Mouse (Mus musculus) G1E (cell line): ENCODE results near the gene Scaf1. TPM values are rescaled to one million over a fixed set of nuclear protein-coding genes. Genes with fewer than 3 reads are reported as not detected.

Source experiments
- ATAC-seq: 2 replicates; pipeline ENCODE4 v1.8.0; 2016; ENCODE audit warnings: mild to moderate bottlenecking; ENCODE audit not compliant: insufficient number of reproducible peaks, poor library complexity, low FRiP score, severe bottlenecking; ENCODE audit errors: extremely low read depth
- DNase-seq: peaks from one replicate; pipeline ENCODE4 v3.0.0; 2012; ENCODE audit warnings: low spot score
- H3K27me3 ChIP-seq: 2 replicates; pipeline ENCODE4 v1.6.1; 2012; ENCODE audit warnings: mild to moderate bottlenecking, low read length, inconsistent platforms; ENCODE audit not compliant: insufficient read depth
- H3K36me3 ChIP-seq: replicated peaks from 2 replicates; pipeline ENCODE3; 2012; ENCODE audit warnings: mild to moderate bottlenecking, inconsistent platforms
- H3K4me1 ChIP-seq: 2 replicates; pipeline ENCODE4 v1.6.1; 2012; ENCODE audit warnings: low read depth, low read length, inconsistent platforms, mixed read lengths; ENCODE audit not compliant: insufficient read depth
- H3K4me3 ChIP-seq: 2 replicates; pipeline ENCODE4 v1.5.1; 2012; ENCODE audit warnings: low read depth, mild to moderate bottlenecking, inconsistent platforms, low read length, moderate library complexity, mixed read lengths
- H3K9me3 ChIP-seq: replicated peaks from 2 replicates; pipeline ENCODE4 v1.6.1; 2012; ENCODE audit warnings: inconsistent platforms
- CTCF ChIP-seq: IDR thresholded peaks from 2 replicates; pipeline ENCODE4 v1.5.1; 2012; ENCODE audit warnings: low read depth, low read length, inconsistent platforms, mixed read lengths
- GATA1 ChIP-seq: IDR thresholded peaks from 2 replicates; pipeline ENCODE4 v1.6.1; 2012; ENCODE audit warnings: borderline replicate concordance, low read length, inconsistent platforms, mixed read lengths
- GATA2 ChIP-seq: IDR thresholded peaks from 2 replicates; pipeline ENCODE4 v1.6.1; 2012; ENCODE audit warnings: low read depth, low read length, inconsistent platforms, borderline replicate concordance
- POLR2AphosphoS5 ChIP-seq: IDR thresholded peaks from 2 replicates; pipeline ENCODE4 v1.6.1; 2012; ENCODE audit warnings: low read depth, low read length, inconsistent platforms; ENCODE audit not compliant: insufficient replicate concordance
- TAL1 ChIP-seq: conservative IDR thresholded peaks from 2 replicates; pipeline ENCODE4 v1.6.1; 2012; ENCODE audit warnings: low read depth, low read length, inconsistent platforms, mixed read lengths
- polyA plus RNA-seq: library from polyadenylated mRNA; stranded (reverse); fragments of >175 nt; gene quantifications from 2 replicates; pipeline ENCODE4 v1.2.3, GENCODE M21; 2012
- total RNA-seq, 2 experiments: library from RNA; stranded (forward) in 1 of 2; stranded (reverse) in 1 of 2; fragments of 200-1000 nt in 1 of 2; fragments of >200 nt in 1 of 2; fragmentation: Nextera tagmentation in 1 of 2; gene quantifications; 2 replicates each; pipeline ENCODE4 v1.2.3; 2014 to 2017

The Scaf1 gene
- total and polyA plus RNA-seq, 3 experiments, result 13.5 to 203 (median 111) TPM

- H3K36me3 ChIP-seq, result peaks cover 27% of the 10 kb centered on the region
- DNase-seq (no peak), ATAC-seq (no peak)
- H3K9me3 ChIP-seq, result no peaks in the 10 kb centered on the region
- H3K4me3 ChIP-seq, result no peak overlapping the region
- peaks cover 48% of the 10 kb centered on the region for H3K4me1 ChIP-seq
- no peaks in the 10 kb centered on the region for H3K27me3 ChIP-seq
- no peak for TF ChIP-seq POLR2AphosphoS5
- TF ChIP-seq GATA1, result no peak
Measured at GRCm38 (mm10) chr7:45056329-45056971, 40.3 kb upstream of the Scaf1 start.

GRCm38 (mm10) chr7:45053931-45054510 is 37.9 kb upstream of the Scaf1 start:
- DNase-seq, result peak; percentile 97
- Histone ChIP-seq H3K36me3 (peaks cover 35% of the 10 kb centered on the region), H3K9me3 (no peaks in the 10 kb centered on the region), H3K4me1 (peaks cover 46% of the 10 kb centered on the region), H3K27me3 (no peaks in the 10 kb centered on the region), H3K4me3 (peak overlapping the region; percentile 76)
- peak; percentile 96 for ATAC-seq
- TF ChIP-seq POLR2AphosphoS5, result no peak
- no peak for TF ChIP-seq GATA2
- TF ChIP-seq GATA1, result no peak

- ATAC-seq (peak; percentile 12; the same call in 1 of the 2 replicates), DNase-seq (peak; percentile 82)
Measured at GRCm38 (mm10) chr7:45053117-45053930, 37.2 kb upstream of the Scaf1 start.

GRCm38 (mm10) chr7:45052862-45053116 is 36.6 kb upstream of the Scaf1 start, which contains the start of gene Prr12:
TSS of gene Prr12 (minus strand) at chr7:45052881.
- DNase-seq (peak; percentile 85), ATAC-seq (no peak)
- peak within 1 kb of the TSS; percentile 85 for H3K4me3 ChIP-seq
- peaks cover 39% of the 10 kb centered on the region for H3K36me3 ChIP-seq
- H3K27me3 ChIP-seq, result no peaks in the 10 kb centered on the region
- no peaks in the 10 kb centered on the region for H3K9me3 ChIP-seq
- TF ChIP-seq TAL1 (no peak), CTCF (no peak), GATA2 (no peak)
- peaks cover 51% of the 10 kb centered on the region for H3K4me1 ChIP-seq

More at GRCm38 (mm10) chr7:45053117-45053930, 37.2 kb upstream of the Scaf1 start:
- TF ChIP-seq TAL1 (no peak), CTCF (no peak), POLR2AphosphoS5 (no peak), GATA1 (no peak), GATA2 (no peak)
- H3K4me3 ChIP-seq, result peak overlapping the region; percentile 85
- H3K4me1 ChIP-seq, result peaks cover 47% of the 10 kb centered on the region
- H3K9me3 ChIP-seq, result no peaks in the 10 kb centered on the region
- no peaks in the 10 kb centered on the region for H3K27me3 ChIP-seq
- H3K36me3 ChIP-seq, result peaks cover 36% of the 10 kb centered on the region

- Histone ChIP-seq H3K4me3 (peak overlapping the region; percentile 85), H3K4me1 (peaks cover 54% of the 10 kb centered on the region), H3K9me3 (no peaks in the 10 kb centered on the region), H3K36me3 (peaks cover 44% of the 10 kb centered on the region), H3K27me3 (no peaks in the 10 kb centered on the region)
- TF ChIP-seq TAL1, result no peak
- no peak for TF ChIP-seq POLR2AphosphoS5
- no peak for TF ChIP-seq CTCF
- no peak for TF ChIP-seq GATA1
- no peak for TF ChIP-seq GATA2
- DNase-seq (peak; percentile 40), ATAC-seq (no peak)
Measured at GRCm38 (mm10) chr7:45052181-45052861, 36.2 kb upstream of the Scaf1 start.

GRCm38 (mm10) chr7:45051601-45051974 is 35.4 kb upstream of the Scaf1 start:
- no peaks in the 10 kb centered on the region for H3K9me3 ChIP-seq
- H3K27me3 ChIP-seq, result no peaks in the 10 kb centered on the region
- ATAC-seq (no peak), DNase-seq (no peak)
- peak overlapping the region; percentile 85 for H3K4me3 ChIP-seq
- peaks cover 51% of the 10 kb centered on the region for H3K36me3 ChIP-seq
- peaks cover 58% of the 10 kb centered on the region for H3K4me1 ChIP-seq
- TF ChIP-seq GATA2, result no peak
- no peak for TF ChIP-seq POLR2AphosphoS5
- no peak for TF ChIP-seq CTCF
- no peak for TF ChIP-seq GATA1
